Mouse (Mus musculus): ENCODE data around the gene Tcp10c. TPM values are rescaled to one million over a fixed set of nuclear protein-coding genes. Genes with fewer than 3 reads are reported as not detected.
"Not testable (repeated sequence)": the region's sequence is repeated elsewhere in the genome, so short reads cannot be mapped to it uniquely, and the experiment has no call there.

The Tcp10c gene
- not detected in 2 replicates for polyA plus RNA-seq (2015; fragmentation: Nextera tagmentation; extraction: Ambion mirVana)

DNA sequence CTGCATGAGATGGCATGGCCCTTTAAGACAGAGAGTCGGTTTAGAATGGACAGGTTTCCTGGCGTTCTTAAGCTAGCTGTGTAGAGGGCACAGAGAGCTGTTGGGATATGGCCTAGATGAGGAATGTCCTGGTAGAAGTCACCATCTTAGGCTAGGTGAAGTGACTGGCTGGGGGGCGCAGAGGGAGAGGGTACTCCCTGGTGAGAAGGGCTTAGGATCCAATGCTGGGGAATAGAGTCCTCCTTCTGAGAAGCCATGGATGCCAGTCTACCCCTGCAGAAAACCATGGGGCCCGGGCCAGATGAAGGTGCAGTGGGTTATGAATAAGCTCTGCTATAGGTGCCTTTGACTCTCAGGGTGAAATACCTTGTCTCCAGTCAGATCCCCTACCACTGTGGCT lies at the start of gene Tcp10c:
Gene Tcp10c, plus strand, starts transcription at position 52 of the 400 bp plus-strand sequence.
- DNase-seq (ENCODE audit: low spot score): not testable (repeated sequence)

DNA sequence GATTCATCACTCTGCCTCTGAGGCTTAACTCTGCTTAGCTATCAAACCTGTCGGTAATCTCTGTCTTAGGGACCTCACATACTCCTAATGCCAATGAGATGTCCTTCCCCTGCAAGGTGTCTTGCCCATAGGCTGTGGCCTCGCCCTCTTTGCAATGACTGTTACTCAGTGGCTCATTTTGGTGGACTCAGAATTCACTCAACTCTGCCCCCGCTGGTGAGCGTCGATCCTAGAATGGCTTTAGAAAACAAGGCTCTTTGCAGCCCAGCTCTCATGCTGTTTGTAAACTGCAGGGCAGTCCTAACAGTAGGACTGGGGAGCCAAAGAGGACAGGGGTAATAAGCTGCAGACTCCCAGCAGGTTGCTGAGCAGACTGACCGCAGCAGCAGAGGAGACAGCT lies 46.5 kb upstream of the Tcp10c start:
- not testable (repeated sequence) for DNase-seq (ENCODE audit: low spot score)

DNA sequence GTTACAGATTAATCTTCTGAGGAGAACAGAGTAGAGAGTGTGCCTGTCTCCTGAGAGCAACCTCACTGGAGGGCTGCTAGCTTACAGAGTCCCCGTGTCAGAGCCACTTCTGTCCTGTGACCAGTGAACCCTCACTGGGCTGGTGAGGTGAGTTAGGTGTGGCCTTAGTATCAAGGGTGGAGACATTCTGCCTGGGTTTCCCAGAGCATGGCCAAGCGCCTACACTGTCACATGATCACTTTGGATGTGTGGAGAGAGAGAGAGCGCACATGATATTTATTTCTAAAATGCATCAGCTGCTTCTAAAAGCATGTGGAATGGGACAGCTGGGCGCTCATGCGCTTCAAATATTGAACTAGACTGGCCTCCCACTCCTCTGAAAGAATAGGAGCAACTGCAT lies 46.0 kb upstream of the Tcp10c start:
- DNase-seq (ENCODE audit: low spot score): not testable (repeated sequence)

DNA sequence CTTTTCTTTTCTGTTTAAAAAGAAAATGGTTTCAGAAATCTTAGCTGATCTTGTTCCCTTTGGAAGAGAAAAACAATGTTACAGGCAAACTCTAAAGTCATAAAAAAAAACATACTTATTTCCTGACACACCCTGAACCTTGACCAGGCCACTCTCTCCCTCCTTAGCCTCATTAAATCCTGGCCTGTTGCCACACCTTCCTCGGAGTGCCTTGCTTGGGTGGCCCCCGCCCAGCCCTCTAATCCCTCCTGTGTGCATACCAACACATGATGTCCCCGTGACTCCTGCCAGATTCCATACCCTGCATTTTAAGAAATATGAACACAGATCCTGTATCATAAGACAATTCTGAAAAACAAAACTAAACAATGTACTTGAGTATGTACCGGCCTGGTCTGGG lies 45.6 kb upstream of the Tcp10c start:
- DNase-seq (ENCODE audit: low spot score): not testable (repeated sequence)

DNA sequence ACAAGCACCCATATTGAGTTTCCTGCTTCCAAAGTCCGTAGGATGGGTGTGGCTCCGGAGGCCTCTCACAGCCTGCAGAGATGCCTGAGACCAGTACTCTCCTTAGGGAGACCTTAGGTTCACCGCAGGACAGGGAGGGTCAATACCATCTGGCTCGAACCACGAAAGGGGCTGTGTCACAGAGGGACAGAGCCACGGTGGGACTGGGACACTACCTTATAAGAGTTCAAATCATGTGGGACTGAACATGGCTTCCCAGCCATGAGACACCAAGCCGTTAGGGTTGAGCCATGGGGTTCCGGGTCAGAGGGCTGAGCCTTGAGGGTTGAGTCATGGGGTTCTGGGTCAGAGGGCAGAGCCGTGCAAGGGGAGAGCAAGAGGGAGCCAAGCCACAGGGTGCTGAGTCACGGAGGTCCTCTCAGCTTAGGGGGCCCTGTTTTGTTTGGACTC lies 45.2 kb upstream of the Tcp10c start:
- DNase-seq (ENCODE audit: low spot score): not testable (repeated sequence)

DNA sequence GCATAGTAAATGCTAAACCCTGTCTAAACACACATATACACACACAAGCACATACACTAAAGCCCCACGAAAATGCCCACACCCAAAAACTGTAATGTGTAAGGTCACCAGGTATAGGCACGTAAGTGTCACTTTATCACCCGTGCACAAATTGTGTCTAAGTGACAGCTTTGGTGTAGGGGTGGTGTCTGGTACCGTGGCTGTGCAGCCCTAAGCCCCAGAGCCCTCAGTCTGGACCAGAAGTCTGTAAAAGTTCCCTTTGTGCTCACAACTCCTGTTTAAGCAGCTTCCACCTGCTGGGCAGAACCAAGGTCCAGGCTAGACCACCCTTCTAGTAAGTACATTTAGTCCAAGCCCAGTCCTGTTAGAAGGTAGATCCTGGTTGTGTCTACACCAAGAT lies 24.4 kb upstream of the Tcp10c start:
- DNase-seq (ENCODE audit: low spot score): not testable (repeated sequence)

DNA sequence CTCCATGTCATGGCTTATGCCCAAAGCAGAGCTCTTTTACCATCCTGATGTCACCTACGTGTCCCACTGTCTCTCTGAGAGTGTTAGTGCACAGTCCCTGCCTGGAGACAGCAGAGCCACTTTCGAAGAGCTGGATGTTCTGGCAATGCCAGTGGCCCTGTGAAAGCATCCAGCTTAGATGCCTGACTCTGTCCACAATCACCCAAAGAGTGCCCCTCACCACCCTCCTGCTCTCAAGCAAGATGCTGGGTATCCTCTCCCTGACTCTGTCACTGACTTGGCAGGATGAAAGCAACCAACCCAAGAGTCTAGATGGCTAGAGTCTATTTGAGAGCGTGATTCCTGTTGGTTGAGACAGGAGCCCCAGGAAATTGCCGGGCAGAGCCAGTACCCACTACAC lies 23.2 kb upstream of the Tcp10c start:
- not testable (repeated sequence) for DNase-seq (ENCODE audit: low spot score)

DNA sequence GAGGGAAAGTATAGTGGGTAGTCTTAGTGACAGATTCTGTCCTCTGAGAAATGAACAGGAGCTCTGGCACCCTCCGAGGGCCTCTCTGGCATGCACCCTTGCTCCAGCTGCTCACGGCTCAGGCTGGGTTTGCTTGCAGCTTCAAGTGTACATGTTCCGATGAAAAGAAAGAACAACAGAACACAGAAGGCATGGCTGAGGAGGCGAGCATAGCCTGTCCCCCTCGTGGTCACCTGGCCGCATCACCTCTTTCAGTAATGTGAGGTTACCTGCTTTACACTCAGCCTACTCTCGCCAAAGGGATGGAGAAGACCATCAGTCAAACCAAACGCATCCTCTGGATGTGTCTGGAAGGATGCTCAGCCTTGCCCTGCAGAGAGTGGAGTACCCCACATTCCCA lies 21.9 kb upstream of the Tcp10c start:
- DNase-seq (ENCODE audit: low spot score): not testable (repeated sequence)

DNA sequence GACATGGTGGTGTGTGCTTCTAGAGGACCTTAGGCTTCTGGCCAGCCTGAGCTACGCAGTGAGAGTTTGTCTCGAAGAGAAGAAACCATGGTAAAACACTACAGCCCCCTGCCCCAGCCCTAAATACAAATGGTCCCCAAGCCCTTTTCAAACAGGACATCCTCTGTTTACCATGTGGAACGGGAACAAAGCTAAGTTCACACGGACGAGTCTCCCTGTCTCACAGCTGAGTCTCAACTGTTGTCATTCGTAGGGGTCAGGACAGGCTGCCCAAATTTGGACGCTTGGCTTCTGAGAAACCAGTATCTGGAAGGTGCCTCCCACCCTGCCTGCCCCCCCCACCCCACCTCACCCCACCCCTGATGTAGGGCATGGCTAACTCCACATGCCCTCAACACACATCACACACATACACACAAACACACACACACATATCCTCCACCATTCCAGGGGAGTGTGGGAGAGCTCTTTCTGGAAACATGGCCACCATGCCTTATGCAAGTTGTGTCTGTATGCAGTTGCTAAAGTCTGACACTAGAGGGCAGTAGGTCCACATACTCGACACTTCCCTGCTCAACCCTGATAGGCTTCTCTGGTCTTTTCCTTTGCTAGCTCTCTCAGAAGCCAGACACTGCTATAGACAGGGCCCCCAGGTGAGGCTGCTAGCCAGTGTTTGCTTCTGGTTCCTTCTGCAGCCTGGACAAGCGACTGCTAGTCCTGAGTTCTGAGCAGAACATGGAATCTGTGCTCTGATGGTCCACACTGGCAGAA lies 17.2 kb upstream of the Tcp10c start:
- DNase-seq (ENCODE audit: low spot score): peak; percentile 26

DNA sequence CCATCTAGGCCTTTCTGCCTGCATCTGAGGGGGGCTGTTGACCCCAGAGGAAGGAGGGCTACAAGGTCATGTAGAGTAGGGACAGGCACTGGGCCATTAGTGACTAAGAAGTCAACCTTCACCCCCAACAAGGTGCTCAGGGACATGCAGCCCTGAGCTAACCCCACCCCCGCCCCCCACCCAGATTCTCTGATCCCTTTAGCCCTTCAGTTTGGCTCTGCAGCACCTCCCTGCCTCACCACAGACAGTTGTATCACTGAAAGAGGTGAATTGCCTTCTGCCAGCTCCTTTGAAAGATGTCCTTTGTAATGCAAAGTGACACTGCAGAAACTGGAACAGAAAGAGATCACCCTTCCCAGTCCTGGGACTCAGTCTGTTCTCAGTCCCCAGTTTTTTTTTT lies 16.4 kb upstream of the Tcp10c start:
- not testable (repeated sequence) for DNase-seq (ENCODE audit: low spot score)

DNA sequence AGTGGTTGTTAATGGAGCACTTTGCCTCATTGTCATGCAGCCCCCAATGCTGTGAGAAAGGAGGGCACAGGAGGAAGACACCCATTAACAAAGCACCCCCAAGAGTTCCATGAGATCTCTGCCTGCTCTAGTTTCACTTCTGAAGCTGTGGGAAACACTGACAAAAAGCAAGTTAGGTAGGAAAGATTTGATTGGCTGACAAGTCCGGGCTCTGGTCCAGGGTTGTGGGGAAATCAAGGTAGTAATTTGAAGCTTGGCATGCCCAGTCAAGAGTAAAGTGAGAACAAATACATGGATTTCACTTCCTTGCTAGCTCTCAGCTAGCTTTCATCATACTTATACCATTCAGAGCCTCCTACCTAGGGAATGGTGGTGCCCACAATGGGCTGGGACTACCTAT lies 14.3 kb upstream of the Tcp10c start:
- not testable (repeated sequence) for DNase-seq (ENCODE audit: low spot score)

DNA sequence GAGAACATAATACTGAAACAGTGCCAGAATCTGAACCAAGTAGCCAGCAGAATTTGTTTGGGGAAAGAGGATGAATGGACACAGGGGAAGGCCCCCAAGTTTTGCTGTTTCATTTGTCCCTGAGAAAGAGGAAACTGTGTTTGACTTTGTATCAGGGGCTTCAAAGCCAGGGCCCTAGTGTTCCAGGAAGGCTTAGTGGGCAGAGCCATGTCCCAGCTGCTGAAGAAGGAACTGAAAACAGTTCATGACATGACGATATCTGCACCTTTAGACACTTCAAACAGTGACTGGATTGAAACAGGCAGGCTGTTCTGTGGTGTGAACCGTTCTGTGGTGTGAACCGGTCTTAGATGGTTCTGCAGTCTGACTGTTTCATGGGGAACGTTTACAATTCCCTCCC lies 8.4 kb upstream of the Tcp10c start:
- not testable (repeated sequence) for DNase-seq (ENCODE audit: low spot score)

DNA sequence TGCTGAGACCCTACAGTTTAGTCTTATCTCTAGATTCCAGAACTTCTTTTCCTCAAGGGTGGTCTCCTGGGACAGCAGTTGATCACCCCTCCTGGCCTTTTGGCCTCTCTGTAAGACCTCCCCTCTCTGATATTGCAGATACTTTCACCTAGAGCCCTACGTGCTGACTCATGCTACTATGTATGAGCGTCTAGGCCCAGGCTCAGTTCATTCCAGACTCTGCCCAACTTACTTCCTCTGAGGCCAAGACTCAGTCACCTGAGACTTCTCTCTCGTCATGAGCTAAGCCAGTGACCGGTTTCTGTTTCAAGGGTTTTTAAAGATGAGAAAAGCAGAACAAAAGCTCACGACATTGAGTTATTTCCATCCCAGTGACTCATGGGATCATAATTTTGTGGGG lies 4.8 kb upstream of the Tcp10c start:
- DNase-seq (ENCODE audit: low spot score): not testable (repeated sequence)

DNA sequence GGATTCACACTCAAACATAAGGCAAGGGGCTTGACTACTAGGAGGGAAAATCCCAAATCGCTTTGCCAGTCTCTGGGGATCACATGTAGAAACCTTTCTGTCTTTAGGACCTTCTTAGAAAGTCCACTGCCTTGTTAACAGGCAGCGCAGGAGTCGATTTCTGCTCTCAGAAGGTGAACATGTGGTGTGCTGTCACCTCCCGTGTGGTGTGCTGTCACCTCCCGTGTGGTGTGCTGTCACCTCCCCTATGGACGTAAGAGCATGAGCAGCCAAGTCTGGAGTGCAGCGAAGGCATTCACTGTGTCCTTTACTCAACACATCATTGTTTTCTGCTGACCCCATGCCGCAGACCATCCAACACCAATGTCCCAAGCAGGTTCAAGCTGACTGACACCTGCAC lies 1.1 kb upstream of the Tcp10c start:
- not testable (repeated sequence) for DNase-seq (ENCODE audit: low spot score)

DNA sequence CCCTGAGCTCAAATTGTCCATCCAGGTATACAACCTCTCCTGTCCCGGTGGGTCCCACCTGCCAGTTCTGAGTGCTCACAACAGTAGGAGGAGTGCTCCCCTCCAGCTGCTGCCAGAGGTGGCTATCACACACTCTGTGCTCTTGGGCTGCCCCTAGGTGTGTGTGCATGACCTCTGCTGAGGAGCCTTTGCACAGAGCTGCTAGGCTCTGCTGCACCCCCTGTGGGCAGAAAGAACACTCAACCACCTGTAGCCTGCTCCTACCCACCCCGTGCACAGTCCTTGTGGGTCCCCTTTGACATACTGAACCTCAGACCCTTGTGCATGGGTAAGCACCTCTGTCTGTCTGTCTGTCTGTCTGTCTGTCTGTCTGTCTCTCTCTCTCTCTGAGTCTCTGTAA lies 8.1 kb downstream of the Tcp10c start:
- DNase-seq (ENCODE audit: low spot score): not testable (repeated sequence)

DNA sequence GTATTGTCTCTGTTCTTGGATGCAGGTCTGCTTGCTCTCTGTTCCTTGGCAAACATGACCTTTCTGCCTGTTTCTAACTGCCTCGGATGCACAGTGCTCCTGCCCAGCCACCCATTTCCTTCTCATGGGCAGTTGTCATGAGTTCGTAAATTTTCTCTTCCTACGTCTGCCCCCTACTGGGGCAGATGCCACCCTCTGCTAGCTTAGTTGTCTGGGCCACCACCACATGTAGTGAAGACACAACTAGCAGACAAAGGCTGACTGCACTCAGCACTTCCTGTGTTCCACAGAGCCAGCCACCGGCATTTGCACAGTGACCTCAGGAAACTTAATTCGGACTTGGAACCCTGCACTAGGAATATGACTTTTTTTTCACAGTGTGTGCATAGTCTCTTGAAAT lies 9.4 kb downstream of the Tcp10c start:
- not testable (repeated sequence) for DNase-seq (ENCODE audit: low spot score)

DNA sequence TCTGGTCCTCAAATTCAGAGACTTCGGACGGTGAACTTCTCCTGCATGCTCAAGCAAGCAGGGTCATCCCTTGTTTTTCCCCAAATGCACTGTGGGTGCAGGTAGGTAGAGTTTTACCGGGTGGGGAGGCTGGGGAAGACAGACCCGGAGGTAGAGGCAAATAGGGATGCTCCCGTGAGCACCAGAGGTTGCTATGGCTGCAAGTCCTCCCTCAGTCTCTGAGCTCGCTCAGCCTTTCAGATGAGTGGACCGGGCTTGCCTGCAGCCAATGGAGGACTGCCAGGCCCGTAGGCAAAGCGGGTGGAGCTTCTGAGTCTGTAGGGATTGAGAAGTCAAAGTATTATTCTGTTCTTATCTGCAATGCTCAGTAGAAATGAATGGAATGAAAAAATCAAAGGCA lies 9.8 kb downstream of the Tcp10c start:
- not testable (repeated sequence) for DNase-seq (ENCODE audit: low spot score)

DNA sequence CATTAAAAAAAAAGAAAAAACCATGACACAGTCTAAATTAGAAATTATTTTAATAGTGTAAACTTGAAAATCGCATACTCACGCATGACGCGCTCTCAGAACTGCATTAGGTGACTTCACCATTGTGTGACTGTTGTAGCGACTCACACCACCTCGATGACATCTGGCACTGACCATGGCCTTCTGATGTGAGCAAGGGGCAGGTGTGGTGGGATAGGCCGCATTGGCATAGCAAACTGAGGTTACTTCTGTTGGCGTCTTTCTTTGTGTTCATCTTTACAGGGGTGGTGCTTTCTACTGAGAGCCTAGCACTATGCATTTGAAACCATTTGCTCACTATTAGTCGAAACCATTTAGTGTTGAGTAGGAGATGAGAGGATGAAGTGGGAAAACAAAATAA lies 12.8 kb downstream of the Tcp10c start:
- not testable (repeated sequence) for DNase-seq (ENCODE audit: low spot score)

DNA sequence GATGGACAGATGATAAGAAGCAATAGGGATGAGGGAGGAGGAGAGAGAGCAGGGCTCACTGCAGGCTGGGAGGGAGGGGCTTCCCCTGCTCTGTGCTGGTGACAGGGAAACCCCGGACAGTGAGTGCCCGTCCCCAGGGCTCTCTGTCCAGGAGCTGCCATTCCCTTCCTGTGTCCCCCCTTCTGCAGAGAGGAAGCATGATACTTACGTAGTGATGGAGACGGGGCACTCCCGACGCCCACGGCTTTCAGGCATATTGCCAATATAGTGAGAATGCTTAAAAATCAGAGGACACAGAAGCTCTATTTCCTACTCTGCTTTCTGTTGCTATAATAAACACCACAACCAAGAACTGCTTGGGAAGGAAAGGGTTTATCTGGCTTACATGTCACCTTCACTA lies 14.3 kb downstream of the Tcp10c start:
- not testable (repeated sequence) for DNase-seq (ENCODE audit: low spot score)

DNA sequence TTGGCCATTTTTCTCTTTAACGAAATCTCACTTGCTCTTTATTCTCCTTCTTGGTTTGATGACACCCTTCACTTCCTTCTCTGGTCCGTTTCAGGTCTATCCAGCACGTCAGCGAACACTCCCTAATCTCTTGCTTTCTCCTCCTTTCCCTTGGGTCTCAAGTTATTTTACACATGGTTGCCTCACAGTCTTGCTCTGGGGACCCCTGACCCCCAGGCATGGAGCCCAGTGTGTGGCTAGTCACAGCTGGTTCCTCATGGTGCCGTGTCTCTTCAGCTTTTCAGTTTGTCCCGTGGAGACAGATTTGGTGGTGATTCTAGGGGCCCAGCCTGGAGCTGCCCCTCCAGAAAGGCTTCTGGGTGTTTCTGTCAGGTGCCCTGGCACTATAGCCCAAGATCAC lies 16.4 kb downstream of the Tcp10c start:
- not testable (repeated sequence) for DNase-seq (ENCODE audit: low spot score)

DNA sequence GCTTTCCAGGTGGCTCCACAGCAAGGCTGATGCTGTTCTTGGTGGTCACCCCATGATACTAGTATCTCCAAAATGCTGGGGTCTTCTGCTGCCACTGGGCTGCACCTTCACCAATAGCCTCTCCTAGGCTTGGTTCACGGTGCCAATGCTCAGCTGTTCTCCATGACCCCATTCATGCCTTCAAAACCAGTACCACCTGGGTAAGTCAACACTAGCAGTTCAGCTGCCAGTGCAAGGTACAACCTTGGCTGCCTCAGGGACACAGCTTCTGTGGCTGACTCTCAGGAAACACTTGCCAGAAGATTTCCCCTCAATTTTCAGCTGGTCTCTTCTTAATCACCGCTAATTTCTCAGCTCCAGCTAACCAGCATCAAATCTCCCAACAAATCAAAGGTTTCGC lies 24.0 kb downstream of the Tcp10c start:
- DNase-seq (ENCODE audit: low spot score): not testable (repeated sequence)

DNA sequence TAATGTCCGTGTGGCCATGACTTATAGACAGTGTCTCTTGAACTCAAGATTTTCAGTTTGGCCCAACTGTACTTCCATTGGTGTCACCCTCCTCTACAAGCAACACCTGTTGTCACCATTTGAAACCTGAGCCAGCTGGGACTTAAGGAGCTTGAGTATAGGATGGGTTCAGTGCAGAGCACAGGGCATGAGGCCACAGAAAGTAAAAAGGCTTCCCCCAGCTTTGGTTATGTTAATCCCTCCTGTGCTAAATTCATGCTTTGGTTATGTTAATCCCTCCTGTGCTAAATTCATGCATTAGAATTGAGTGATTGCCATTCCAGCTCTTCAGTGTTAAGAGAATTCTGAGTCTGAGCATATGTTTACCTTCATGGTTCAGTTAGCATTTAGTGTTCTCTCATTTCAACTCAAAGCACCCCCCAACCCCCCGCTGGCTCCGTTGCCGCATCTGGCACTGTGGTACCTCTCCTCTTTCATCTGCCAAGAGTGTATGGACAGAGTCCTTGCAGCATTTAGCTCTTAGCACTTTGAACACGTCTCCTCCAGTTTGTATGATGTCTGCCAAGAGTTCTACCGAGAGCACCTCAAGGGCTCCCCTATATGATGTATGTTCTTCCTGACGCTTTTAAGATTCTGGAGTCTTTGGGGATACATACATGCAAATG lies 25.7 kb downstream of the Tcp10c start:
- not testable (repeated sequence) for DNase-seq (ENCODE audit: low spot score)

DNA sequence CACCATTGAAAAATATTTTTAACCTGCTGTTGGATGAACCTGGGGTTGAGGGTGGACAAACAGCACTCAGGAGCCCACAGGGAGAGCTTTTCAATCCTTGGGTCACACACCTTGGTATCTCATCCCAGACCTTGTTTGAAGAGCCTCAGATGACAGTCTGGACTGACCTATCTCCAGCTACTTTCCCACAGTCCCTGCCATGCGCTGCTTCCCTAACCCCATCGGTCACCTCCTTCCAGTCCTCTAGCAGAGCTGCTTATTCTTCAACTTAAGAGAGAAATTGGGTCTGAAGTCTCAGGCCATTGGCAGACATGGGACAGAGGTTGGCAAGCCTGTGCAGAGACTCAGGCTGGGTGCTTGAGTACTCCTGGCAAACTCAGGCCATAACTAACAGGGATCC lies 26.9 kb downstream of the Tcp10c start:
- not testable (repeated sequence) for DNase-seq (ENCODE audit: low spot score)
